Mouse (Mus musculus) forebrain, embryonic 16.5 days (tissue): ENCODE results near the gene Fxyd3. TPM values are rescaled to one million over a fixed set of nuclear protein-coding genes. Genes with fewer than 3 reads are reported as not detected.

Source experiments
- ATAC-seq: fragments of 200-750 bp; cut with Nextera tagmentation; 2 replicates; pipeline ENCODE4 v1.8.0; 2017; ENCODE audit warnings: mild to moderate bottlenecking, moderate library complexity
- H3K27ac ChIP-seq: fragments of 300-500 bp; sonication (generic); 2 replicates; pipeline ENCODE4 v1.5.1; 2014; ENCODE audit warnings: low read length, control low read depth
- H3K27me3 ChIP-seq: fragments of 300-500 bp; sonication (generic); replicated peaks from 2 replicates; pipeline ENCODE4 v1.6.1; 2014; ENCODE audit warnings: low read length; ENCODE audit not compliant: control insufficient read depth, insufficient read depth
- H3K36me3 ChIP-seq: fragments of 300-500 bp; sonication (generic); 2 replicates; pipeline ENCODE4 v1.6.1; 2014; ENCODE audit not compliant: control insufficient read depth, insufficient read depth
- H3K4me1 ChIP-seq: fragments of 300-500 bp; sonication (generic); replicated peaks from 2 replicates; pipeline ENCODE4 v1.6.1; 2014; ENCODE audit warnings: low read length; ENCODE audit not compliant: control insufficient read depth, insufficient read depth
- H3K4me2 ChIP-seq: fragments of 300-500 bp; sonication (generic); 2 replicates; pipeline ENCODE4 v1.6.1; 2014; ENCODE audit warnings: mild to moderate bottlenecking, low read length, control low read depth
- H3K4me3 ChIP-seq: fragments of 300-500 bp; sonication (generic); replicated peaks from 2 replicates; pipeline ENCODE4 v1.5.1; 2014; ENCODE audit warnings: mild to moderate bottlenecking, low read length, control low read depth
- H3K9ac ChIP-seq: fragments of 300-500 bp; sonication (generic); replicated peaks from 2 replicates; pipeline ENCODE4 v1.6.1; 2014; ENCODE audit warnings: low read depth, low read length, control low read depth
- H3K9me3 ChIP-seq: fragments of 300-500 bp; sonication (generic); 2 replicates; pipeline ENCODE4 v1.6.1; 2016; ENCODE audit warnings: low read length; ENCODE audit not compliant: control insufficient read depth
- WGBS: fragments of 180-500 bp; shearing (Covaris S2); extraction: QIAGEN DNeasy Blood & Tissue Kit; methylation state at CpG from one replicate; pipeline ENCODE4 v1.1.7; 2014; 5-methylcytosine and 5-hydroxymethylcytosine counted together
- polyA plus RNA-seq: library from polyadenylated mRNA; unstranded; fragments of >200 nt; fragmentation: Nextera tagmentation; extraction: Ambion mirVana; gene quantifications from 2 replicates; pipeline ENCODE4 v1.2.1, GENCODE M21; 2015

Fxyd3 gene
- polyA plus RNA-seq, 1 experiment from 2014 or later: 0.15 TPM

DNA sequence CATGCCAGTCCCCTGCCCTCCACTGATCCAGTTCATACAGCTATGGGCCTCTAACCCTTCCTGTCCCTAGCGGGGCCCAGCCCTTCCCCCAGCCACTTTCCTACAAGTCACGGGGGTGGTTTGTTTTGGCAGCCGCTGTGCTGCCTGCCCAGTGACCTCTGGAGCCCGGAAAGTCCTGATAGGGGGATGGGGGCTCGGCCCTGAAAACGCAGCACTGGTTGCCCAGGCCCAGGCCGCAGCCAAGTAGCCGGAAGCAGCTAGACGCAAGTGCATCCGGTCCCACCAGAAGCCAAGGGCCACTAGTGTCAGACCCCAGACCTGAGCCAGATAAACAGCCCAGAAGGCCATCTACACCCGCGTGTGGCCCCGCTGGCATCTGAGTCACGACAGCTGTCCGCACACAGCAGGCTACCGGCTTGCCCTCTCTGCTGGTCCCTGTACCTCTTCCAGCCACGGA lies 39.1 kb upstream of the Fxyd3 start:
- H3K27me3 ChIP-seq: no peaks in the 10 kb centered on the region
- no peak overlapping the region for H3K9ac ChIP-seq
- no peaks in the 10 kb centered on the region for H3K9me3 ChIP-seq
- H3K36me3 ChIP-seq: no peaks in the 10 kb centered on the region
- H3K27ac ChIP-seq: no peak overlapping the region
- no peak overlapping the region for H3K4me3 ChIP-seq
- no peak overlapping the region for H3K4me2 ChIP-seq
- ATAC-seq: no peak
- 41% methylated on average over 17 of the region's 17 CpGs for WGBS
- H3K4me1 ChIP-seq: no peaks in the 10 kb centered on the region

- Histone ChIP-seq H3K9me3 (no peaks in the 10 kb centered on the region), H3K9ac (no peak within 1 kb of the TSS), H3K36me3 (no peaks in the 10 kb centered on the region), H3K27ac (no peak within 1 kb of the TSS), H3K4me2 (no peak within 1 kb of the TSS), H3K27me3 (no peaks in the 10 kb centered on the region), H3K4me1 (no peaks in the 10 kb centered on the region), H3K4me3 (no peak within 1 kb of the TSS)
- WGBS: 19% methylated on average over 12 of the region's 15 CpGs
- ATAC-seq: no peak
Observed at GRCm38 (mm10) chr7:31115182-31115581, 38.7 kb upstream of the Fxyd3 start, which contains the start of gene Hpn. Gene Hpn (minus strand): TSS chr7:31115290.

DNA sequence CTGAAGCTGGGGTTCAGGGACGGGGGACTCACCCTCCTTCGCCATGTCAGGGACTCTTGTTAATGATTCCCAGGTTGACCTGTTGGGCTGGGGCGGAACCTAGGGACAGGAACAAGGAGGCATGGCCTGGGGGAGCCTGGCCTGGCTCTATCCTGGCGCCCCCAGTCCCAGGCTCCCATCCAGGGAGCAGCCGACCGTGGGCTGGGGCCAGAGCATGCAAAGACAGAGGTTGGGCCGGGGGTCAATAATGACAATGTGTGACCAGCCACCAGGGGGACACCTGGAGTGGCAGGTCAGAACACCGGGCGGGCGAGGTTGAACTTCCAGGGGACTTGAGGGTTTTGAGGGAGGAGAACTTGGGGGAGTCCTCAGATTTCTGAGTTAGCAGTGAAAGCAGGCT lies 38.1 kb upstream of the Fxyd3 start:
- no peak overlapping the region for H3K4me3 ChIP-seq
- H3K27ac ChIP-seq: no peak overlapping the region
- no peak overlapping the region for H3K4me2 ChIP-seq
- H3K27me3 ChIP-seq: no peaks in the 10 kb centered on the region
- ATAC-seq: no peak
- no peaks in the 10 kb centered on the region for H3K4me1 ChIP-seq
- H3K9ac ChIP-seq: no peak overlapping the region
- no peaks in the 10 kb centered on the region for H3K36me3 ChIP-seq
- WGBS: 52% methylated on average over 10 of the region's 10 CpGs
- H3K9me3 ChIP-seq: no peaks in the 10 kb centered on the region

DNA sequence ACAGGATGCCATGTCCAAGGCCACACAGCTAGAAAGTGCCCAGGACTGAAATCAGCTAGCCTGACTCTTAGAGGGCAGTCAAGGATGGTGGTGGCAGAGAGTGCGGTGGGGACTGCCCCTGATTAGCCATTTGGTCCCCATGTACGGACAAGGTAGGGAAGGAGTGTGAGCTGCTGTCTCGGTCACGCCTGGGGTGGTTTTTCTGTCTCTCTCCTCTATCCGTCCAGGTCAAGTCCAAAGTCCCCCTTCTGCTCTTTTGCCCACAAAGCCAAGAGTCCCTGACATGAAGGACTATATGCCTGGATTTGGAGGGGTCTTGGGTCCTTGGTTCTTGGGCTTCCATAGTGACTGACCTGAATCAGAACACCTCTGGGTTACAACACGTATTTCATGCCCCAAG lies 37.3 kb upstream of the Fxyd3 start:
- WGBS: 82% methylated on average over 6 of the region's 6 CpGs
- no peak for ATAC-seq

DNA sequence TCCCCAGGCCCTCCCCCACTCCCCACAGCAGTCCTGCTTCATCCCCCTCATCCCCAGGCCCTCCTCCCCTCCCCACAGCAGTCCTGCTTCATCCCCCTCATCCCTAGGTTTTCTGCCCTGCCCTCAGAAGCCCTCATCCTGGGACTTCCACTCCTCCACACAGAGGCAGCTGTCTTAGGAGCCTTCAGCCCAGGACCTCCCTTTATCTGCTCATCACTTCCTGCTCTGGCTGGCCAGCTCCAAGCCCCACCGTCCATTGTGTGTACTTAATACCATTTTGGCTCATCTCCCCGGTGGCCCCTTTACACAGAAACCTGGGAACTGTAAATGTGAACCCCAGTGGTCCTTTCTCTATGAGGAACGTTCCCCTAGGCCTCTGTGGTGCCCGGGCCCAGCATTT lies 35.5 kb upstream of the Fxyd3 start:
- Histone ChIP-seq H3K36me3 (no peaks in the 10 kb centered on the region), H3K4me1 (no peaks in the 10 kb centered on the region), H3K9ac (no peak overlapping the region), H3K4me3 (no peak overlapping the region), H3K27ac (no peak overlapping the region), H3K27me3 (no peaks in the 10 kb centered on the region), H3K9me3 (no peaks in the 10 kb centered on the region), H3K4me2 (no peak overlapping the region)
- ATAC-seq: no peak
- 22% methylated on average over 4 of the region's 4 CpGs for WGBS

More for the DNA sequence above, 37.3 kb upstream of the Fxyd3 start:
- Histone ChIP-seq H3K27ac (no peak overlapping the region), H3K9ac (no peak overlapping the region), H3K4me1 (no peaks in the 10 kb centered on the region), H3K36me3 (no peaks in the 10 kb centered on the region), H3K27me3 (no peaks in the 10 kb centered on the region), H3K4me2 (no peak overlapping the region), H3K4me3 (no peak overlapping the region), H3K9me3 (no peaks in the 10 kb centered on the region)

DNA sequence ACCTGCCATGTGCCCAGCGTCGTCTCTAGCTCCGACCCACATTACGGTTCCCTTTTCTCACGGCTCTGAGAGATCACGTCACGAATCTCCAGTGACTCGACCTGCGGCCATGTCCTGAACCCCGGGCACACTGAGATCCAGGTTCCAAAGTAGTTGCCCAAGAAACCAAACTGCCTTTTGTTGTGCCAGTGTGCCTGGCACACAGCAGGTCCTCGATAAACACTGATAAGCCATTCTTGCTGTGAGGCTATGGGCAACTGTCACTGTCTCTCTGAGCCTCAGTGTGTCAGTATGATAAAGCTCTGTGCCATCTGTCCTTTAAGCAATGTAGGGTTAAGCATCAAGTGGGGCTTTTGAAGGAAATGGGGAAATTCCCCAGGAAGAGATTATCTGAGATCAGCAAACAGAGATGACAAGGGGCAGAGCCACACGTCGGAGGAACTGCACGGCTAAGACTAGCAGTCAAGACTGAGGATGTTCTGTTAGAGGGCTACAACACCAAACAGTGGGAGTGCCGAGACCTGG lies 34.4 kb upstream of the Fxyd3 start:
- Histone ChIP-seq H3K36me3 (no peaks in the 10 kb centered on the region), H3K9ac (no peak overlapping the region), H3K4me2 (no peak overlapping the region), H3K9me3 (no peaks in the 10 kb centered on the region), H3K4me3 (no peak overlapping the region), H3K4me1 (no peaks in the 10 kb centered on the region), H3K27me3 (no peaks in the 10 kb centered on the region), H3K27ac (no peak overlapping the region)
- ATAC-seq: no peak
- WGBS: 84% methylated on average over 15 of the region's 15 CpGs

GRCm38 (mm10) chr7:31109796-31110195 lies 33.3 kb upstream of the Fxyd3 start:
- Histone ChIP-seq H3K27ac (no peak overlapping the region), H3K27me3 (no peaks in the 10 kb centered on the region), H3K9ac (no peak overlapping the region), H3K4me1 (no peaks in the 10 kb centered on the region), H3K9me3 (no peaks in the 10 kb centered on the region), H3K4me2 (no peak overlapping the region), H3K36me3 (no peaks in the 10 kb centered on the region), H3K4me3 (no peak overlapping the region)
- no peak for ATAC-seq
- WGBS: 85% methylated on average over 5 of the region's 5 CpGs

- ATAC-seq: no peak
- no peak overlapping the region for H3K4me2 ChIP-seq
- no peaks in the 10 kb centered on the region for H3K27me3 ChIP-seq
- no peak overlapping the region for H3K27ac ChIP-seq
- no peak overlapping the region for H3K4me3 ChIP-seq
- H3K9ac ChIP-seq: no peak overlapping the region
- H3K9me3 ChIP-seq: no peaks in the 10 kb centered on the region
- H3K36me3 ChIP-seq: no peaks in the 10 kb centered on the region
- no peaks in the 10 kb centered on the region for H3K4me1 ChIP-seq
- WGBS: 21% methylated on average over 7 of the region's 7 CpGs
Observed at GRCm38 (mm10) chr7:31109091-31109490, 32.6 kb upstream of the Fxyd3 start.

GRCm38 (mm10) chr7:31107781-31108180 lies 31.3 kb upstream of the Fxyd3 start:
- no peaks in the 10 kb centered on the region for H3K27me3 ChIP-seq
- WGBS: 87% methylated on average over 11 of the region's 11 CpGs
- ATAC-seq: no peak
- H3K36me3 ChIP-seq: no peaks in the 10 kb centered on the region
- no peak overlapping the region for H3K9ac ChIP-seq
- no peaks in the 10 kb centered on the region for H3K9me3 ChIP-seq
- no peak overlapping the region for H3K4me3 ChIP-seq
- H3K27ac ChIP-seq: no peak overlapping the region
- no peak overlapping the region for H3K4me2 ChIP-seq
- H3K4me1 ChIP-seq: no peaks in the 10 kb centered on the region

DNA sequence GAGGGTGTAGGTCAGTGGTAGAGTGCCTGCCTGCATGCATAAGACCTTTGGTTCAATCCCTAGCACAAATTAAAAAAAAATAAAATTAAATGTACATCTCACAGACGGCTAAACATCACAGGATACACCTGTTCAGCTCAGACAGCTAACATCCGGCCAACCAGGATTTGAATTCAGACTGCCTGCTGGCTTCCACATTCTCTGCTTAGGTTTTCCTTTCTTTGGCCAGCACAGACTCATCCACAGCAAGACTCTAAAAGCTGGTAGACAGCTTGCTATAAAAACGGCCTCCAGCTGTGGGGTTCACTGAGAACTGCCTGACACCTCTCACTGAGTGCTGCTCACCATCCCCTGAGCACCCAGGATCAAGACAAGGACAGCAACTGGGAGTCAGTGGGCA lies 29.7 kb upstream of the Fxyd3 start:
- Histone ChIP-seq H3K4me1 (no peaks in the 10 kb centered on the region), H3K4me2 (no peak overlapping the region), H3K27ac (no peak overlapping the region), H3K36me3 (no peaks in the 10 kb centered on the region), H3K27me3 (no peaks in the 10 kb centered on the region), H3K9me3 (no peaks in the 10 kb centered on the region), H3K9ac (no peak overlapping the region), H3K4me3 (no peak overlapping the region)
- ATAC-seq: no peak
- 58% methylated on average over 3 of the region's 3 CpGs for WGBS
